Mouse (Mus musculus) adrenal gland, postnatal 14 days (tissue): ENCODE data around the gene Omp. TPM values are rescaled to one million over a fixed set of nuclear protein-coding genes. Genes with fewer than 3 reads are reported as not detected.
"Not testable (repeated sequence)": the region's sequence is repeated elsewhere in the genome, so short reads cannot be mapped to it uniquely, and the experiment has no call there.

ENCODE experiments used
- DNase-seq: peaks from one replicate; pipeline ENCODE4 v3.0.0; 2021; ENCODE audit warnings: mixed read lengths
- long read RNA-seq, 2 experiments: library from polyadenylated mRNA; stranded (forward); transcript quantifications; one replicate each; pipeline ENCODE4 v2.0.0; 2021
- total RNA-seq: library from RNA; stranded (reverse); gene quantifications from 2 replicates; pipeline ENCODE4 v1.2.3, GENCODE M21; 2021

The Omp gene
- 2.1 and 2.4 TPM in 2 replicates for total RNA-seq
- long read RNA-seq, experiment 1, partial matches to known transcripts = 0 of 4 reads
- long read RNA-seq, experiment 1, other reads (novel, unspliced or antisense) = 0 of 4 reads
- long read RNA-seq, experiment 2, partial matches to known transcripts = 0 of 3 reads
- long read RNA-seq, experiment 2, other reads (novel, unspliced or antisense) = 0 of 3 reads

- no peak for DNase-seq
Measured at GRCm38 (mm10) chr7:98145402-98145801, at the start of gene Omp. Gene Omp (minus strand): TSS chr7:98145502.

DNA sequence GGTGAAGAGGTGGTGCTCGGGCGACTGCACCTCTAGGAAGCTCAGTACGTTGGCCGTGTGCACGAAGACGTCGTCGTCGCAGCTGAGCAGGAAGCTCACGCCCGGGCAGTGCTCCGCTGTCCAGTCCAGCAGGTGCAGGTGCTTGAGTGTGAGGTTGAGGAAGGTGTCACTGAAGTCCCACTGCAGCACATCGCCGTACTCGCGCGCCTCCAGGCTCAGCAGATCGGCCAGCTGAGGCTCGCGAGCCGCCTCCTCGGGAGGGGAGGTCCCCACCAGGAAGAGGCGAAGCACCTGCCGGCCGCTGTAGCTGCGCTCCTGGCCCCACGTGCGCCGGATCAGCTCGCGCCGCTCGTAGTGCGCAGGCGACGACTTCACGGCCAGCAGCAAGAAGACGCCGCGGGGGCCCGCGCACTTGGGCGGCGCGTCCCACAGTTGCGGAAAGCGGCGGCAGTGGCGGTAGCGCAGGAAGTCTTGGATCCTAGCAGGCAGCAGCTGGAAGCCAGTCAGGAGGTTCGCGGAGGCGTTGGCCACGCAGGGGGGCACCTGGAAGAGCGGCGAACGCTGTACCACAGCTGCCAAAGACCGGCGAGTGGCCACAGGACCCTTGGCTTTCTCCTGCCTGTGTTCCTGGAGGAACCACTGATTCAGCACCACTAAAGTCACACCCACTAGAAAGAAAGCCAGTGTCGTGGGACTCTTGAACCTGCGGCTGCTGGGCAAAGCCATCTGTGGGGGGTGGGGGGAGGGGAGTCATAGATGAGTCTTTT is 48.9 kb upstream of the Omp start:
- peak; percentile 50 for DNase-seq

- peak; percentile 57 for DNase-seq
Measured at GRCm38 (mm10) chr7:98193515-98194025, 48.3 kb upstream of the Omp start.

- DNase-seq = peak; percentile 62
Measured at GRCm38 (mm10) chr7:98191571-98192250, 46.4 kb upstream of the Omp start.

GRCm38 (mm10) chr7:98190578-98190977 is 45.3 kb upstream of the Omp start:
- DNase-seq = no peak

GRCm38 (mm10) chr7:98189745-98190144 is 44.4 kb upstream of the Omp start:
- DNase-seq = no peak

- no peak for DNase-seq
Measured at GRCm38 (mm10) chr7:98188680-98189079, 43.4 kb upstream of the Omp start.

DNA sequence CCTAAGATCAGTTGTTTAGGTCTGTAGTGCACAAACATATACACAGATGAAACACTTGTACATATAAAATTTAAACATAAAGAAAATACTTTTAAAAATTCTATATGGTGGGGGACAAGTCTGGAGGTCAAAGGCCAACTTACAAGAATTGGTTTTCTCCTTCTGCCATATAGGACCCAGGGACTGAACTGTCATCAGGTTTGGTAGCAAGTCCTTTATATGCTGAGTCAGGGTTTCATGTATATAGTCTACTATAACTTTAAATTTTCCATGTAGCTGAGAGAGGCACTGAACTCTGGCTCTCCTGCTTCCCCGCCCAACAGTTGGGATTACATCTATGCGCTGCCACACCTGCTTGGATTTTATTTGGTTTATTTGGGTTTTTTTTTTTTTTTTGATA is 42.9 kb upstream of the Omp start:
- no peak for DNase-seq

- not testable (repeated sequence) for DNase-seq
Measured at GRCm38 (mm10) chr7:98187332-98187731, 42.0 kb upstream of the Omp start.

DNA sequence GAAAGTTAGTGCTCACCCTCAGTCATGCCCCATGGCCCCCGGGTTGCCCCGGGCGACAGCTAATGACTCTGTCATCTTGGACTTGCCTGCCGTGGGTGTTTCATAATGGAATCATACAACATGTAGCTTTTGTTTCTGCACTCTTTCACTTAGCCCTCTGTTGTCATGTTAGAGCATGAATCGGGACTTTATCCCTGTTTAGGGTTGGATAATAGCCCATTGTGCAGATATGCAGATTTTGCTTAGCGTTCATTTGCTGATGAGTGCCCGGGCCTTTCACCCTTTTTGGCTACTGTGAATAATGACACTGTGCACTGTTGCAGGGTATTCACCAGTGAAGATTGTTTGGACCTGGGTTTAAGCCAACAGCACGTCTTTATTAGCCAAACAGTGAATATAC is 41.3 kb upstream of the Omp start:
- no peak for DNase-seq

DNA sequence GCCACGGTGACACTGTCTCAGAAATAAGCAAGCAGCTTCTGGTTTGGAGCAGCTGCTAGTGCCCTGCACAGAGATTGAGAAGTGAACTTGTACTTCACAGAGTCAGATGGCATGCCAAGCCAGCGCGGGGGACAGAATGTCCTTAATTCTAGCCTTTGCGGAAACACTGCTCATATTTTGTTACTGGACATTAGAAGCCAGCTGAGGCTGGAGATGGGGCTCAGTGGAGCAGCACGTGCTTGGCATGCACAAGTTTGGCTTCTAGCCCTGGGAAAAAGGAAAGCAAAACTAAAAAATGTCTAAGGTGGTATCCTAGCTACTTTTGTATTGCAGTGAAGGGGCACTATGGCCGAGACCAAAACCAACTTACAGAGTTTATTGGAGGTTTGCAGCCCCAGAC is 40.0 kb upstream of the Omp start:
- DNase-seq = peak; percentile 38

- DNase-seq = no peak
Measured at GRCm38 (mm10) chr7:98178560-98179231, 33.4 kb upstream of the Omp start.

DNA sequence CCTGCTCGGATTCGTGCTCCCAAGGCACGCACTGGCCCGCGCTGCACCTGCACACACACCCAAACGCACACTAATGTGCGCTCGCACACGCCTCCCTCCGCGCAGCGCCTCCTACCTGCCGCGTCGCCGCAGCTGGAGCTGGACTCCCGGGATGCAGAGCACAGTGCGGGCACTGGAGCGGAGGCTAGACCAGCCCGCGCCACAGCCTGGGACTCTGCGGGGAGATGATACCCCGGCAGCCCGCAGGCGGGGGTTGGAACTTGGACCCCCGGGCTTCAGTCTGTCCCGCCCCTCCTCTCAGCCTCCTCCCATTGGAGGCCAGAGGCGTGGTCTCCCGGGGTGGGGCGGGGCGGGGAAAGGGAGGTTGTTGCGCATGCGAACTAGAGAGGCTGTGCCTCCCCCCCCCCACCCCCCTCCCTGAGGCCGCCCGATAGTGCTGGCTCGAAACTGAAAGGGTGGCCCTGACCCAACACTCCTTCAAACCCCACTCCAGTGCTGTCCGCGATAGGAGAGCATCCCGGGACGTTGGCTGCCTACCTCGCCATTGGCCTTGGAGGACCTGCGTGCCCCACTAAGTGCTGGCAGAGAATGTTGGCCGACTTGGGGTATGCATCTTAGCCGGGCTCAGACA is 32.7 kb upstream of the Omp start, which contains the start of gene Capn5:
Gene Capn5 (minus strand): TSS at position 346 of the 631 bp plus-strand sequence.
- DNase-seq = peak; percentile 81

DNA sequence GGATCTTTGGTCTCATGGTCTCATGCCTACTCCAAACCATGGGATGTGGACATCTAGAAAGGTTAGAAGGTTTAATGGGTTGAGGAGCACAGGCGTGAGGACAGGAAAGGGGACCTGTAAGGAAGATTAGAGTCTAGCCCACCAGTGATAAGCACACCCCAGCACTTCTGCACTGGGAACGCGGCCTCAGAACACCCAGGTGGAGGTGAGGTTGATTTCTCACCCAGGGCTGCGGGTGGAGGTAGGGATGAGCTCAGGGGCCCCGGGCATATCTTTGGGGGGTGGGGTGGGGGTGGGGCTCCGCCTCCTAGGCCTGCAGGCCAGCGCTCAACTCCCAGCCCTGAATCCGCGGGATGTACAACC is 32.2 kb upstream of the Omp start:
- no peak for DNase-seq

DNA sequence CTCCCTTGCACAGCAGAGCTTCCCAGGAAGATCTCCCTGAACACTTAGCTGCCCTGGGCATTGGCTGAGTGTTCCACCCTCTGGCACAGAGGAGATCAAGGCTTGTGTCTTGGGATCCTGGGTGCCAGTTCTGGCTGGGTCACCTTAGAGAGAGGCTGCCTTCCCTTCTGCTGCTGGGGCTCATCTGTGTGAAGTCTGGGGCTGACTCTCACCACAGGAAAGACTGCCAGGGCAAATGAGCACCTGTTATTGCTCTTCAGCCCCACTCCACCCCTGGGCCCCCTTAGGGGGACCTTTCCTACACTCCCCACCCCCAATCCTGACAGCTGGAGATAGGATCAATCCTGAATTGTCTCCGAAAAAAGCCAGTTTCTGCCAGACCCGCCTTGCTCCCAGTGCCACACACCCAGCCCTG is 31.8 kb upstream of the Omp start:
- DNase-seq = no peak

DNA sequence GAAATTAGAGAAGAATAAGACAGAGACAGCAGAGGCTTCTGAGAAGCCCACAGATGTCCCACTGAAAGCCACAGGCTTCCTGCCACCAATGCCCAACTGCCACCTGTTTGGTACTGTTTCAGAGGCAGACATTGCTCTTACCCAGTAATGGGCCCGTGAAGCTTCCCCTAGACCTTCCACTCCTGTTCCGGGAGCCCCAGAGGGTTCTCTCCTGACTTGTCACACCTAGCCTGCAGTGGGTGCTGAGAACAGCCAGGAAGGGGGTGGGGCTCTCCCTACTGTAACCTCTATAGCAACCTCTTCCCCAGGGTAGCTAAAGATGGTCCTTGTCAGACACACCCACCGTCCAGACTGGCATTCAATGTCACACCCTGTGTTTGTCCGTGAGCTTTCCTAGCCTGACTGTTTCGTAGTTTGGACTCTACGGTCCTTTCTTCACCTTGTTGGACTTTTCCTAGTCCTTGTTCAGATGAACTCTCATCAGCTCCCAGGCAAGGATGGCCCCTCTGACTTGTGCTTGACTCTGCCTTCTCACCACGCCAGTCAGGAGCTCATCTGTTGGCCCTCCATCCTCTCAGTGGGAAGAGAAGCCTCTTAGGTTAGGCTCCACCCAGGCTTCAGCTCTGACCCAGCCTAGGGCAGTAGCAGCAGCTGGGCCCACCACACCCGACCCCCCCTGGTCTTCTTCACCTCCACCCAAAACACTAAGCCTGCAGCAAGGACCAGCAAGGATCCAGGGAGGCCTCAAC is 31.2 kb upstream of the Omp start:
- no peak for DNase-seq

DNA sequence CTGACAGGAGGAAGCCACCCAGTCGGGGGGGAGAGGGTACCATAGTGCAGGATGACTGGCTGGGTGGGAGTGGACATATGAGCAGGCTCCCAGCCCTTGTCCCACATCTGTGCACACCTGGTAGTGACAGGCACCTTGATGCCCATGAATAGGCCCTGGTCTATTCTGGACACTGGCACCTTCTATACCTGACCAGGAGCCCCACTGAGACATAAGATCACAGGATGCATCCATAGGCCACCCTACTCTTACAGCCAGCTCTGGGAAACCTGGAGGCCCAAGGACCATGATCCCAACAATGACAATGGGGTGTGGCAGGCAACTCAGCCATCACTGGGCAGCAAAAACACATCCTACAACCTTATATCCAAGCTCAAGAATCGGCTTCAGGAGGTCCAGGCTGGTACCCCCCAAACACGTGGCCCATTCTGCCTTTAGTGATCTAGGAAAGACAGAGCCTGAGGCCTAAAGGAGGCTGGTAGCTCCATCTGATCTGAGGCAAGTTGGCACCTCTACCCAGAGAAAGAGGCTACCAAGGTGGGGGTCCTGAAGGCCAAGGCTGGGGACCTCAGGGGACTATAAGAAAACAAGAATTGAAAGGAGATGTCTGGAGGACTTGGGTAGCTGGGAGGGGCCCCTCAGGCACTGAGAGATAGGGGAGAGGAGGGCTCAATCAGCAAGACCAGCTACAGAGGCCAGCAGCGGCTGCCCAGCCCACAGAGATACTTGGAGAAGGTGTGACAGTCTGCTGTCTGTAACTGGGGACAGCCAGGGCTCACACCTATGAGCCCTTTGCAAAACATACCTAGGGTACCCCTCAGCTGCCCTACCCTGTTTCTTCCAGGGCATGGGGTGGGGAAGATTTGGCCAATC is 29.8 kb upstream of the Omp start:
- no peak for DNase-seq

- no peak for DNase-seq
Measured at GRCm38 (mm10) chr7:98173408-98173807, 28.1 kb upstream of the Omp start.

- DNase-seq = no peak
Measured at GRCm38 (mm10) chr7:98172661-98173060, 27.4 kb upstream of the Omp start.
